Mouse (Mus musculus) neutrophil, adult 5-6 weeks (primary cell): ENCODE data around the gene Ly75. TPM values are rescaled to one million over a fixed set of nuclear protein-coding genes. Genes with fewer than 3 reads are reported as not detected.

Source experiments
- ATAC-seq: fragments of 151-379, 151-347 bp; 2 replicates; pipeline ENCODE4 v1.8.0; 2017; ENCODE audit warnings: mild to moderate bottlenecking, moderate TSS enrichment; ENCODE audit not compliant: insufficient number of reproducible peaks, poor library complexity, low FRiP score, severe bottlenecking; ENCODE audit errors: extremely low read depth
- total RNA-seq: library from RNA; stranded (forward); fragments of 200-1000 nt; gene quantifications from 2 replicates; pipeline ENCODE4 v1.2.3, GENCODE M21; 2017

The Ly75 gene
- total RNA-seq, 1 experiment from 2014 or later = 18.6 TPM

- no peak for ATAC-seq
Observed at GRCm38 (mm10) chr2:60377260-60377659, 5.8 kb downstream of the Ly75 start.

GRCm38 (mm10) chr2:60375608-60376107, 7.4 kb downstream of the Ly75 start:
- no peak for ATAC-seq

GRCm38 (mm10) chr2:60375126-60375525, 8.0 kb downstream of the Ly75 start:
- ATAC-seq = peak; percentile 16; the same call in 1 of the 2 replicates

- ATAC-seq = no peak
Observed at GRCm38 (mm10) chr2:60370188-60370587, 12.9 kb downstream of the Ly75 start.

GRCm38 (mm10) chr2:60369454-60369853, 13.6 kb downstream of the Ly75 start:
- no peak for ATAC-seq

GRCm38 (mm10) chr2:60367871-60368270, 15.2 kb downstream of the Ly75 start:
- ATAC-seq = no peak

GRCm38 (mm10) chr2:60367204-60367603, 15.9 kb downstream of the Ly75 start:
- no peak for ATAC-seq

- ATAC-seq = no peak
Observed at GRCm38 (mm10) chr2:60365820-60366610, 17.1 kb downstream of the Ly75 start.

GRCm38 (mm10) chr2:60365138-60365775, 17.8 kb downstream of the Ly75 start:
- no peak for ATAC-seq

GRCm38 (mm10) chr2:60362146-60362545, 21.0 kb downstream of the Ly75 start:
- no peak for ATAC-seq

- ATAC-seq = no peak
Observed at GRCm38 (mm10) chr2:60359796-60360195, 23.3 kb downstream of the Ly75 start.

- ATAC-seq = no peak
Observed at GRCm38 (mm10) chr2:60355388-60355683, 27.8 kb downstream of the Ly75 start.

- ATAC-seq = no peak
Observed at GRCm38 (mm10) chr2:60354541-60355387, 28.3 kb downstream of the Ly75 start.

GRCm38 (mm10) chr2:60352296-60352695, 30.8 kb downstream of the Ly75 start:
- ATAC-seq = no peak

GRCm38 (mm10) chr2:60351781-60352180, 31.3 kb downstream of the Ly75 start:
- ATAC-seq = no peak

- ATAC-seq = no peak
Observed at GRCm38 (mm10) chr2:60347875-60348274, 35.2 kb downstream of the Ly75 start.

- no peak for ATAC-seq
Observed at GRCm38 (mm10) chr2:60346531-60346930, 36.6 kb downstream of the Ly75 start.

- ATAC-seq = no peak
Observed at GRCm38 (mm10) chr2:60345717-60346116, 37.4 kb downstream of the Ly75 start.

- no peak for ATAC-seq
Observed at GRCm38 (mm10) chr2:60343607-60344289, 39.4 kb downstream of the Ly75 start.
